Mouse (Mus musculus): Measurements from ENCODE around the gene Bcl2l12. TPM values are rescaled to one million over a fixed set of nuclear protein-coding genes. Genes with fewer than 3 reads are reported as not detected.

Bcl2l12 gene
- polyA plus RNA-seq, 1 experiment from 2014 or later, result 11.7 TPM

- Histone ChIP-seq H3K36me3 (replicated peaks; ENCODE audit: insufficient read depth, low read length) (no peaks in the 10 kb centered on the region), H3K27me3 (ENCODE audit: insufficient read depth, low read length) (no peaks in the 10 kb centered on the region), H3K4me3 (ENCODE audit: low read depth, low read length) (no peak overlapping the region), H3K4me2 (ENCODE audit: low read depth, low read length) (no peak overlapping the region), H3K9ac (replicated peaks) (no peak overlapping the region), H3K9me3 (ENCODE audit: low read length) (no peaks in the 10 kb centered on the region), H3K4me1 (ENCODE audit: insufficient read depth) (no peaks in the 10 kb centered on the region), H3K27ac (ENCODE audit: low read depth) (no peak overlapping the region)
- ATAC-seq (no peak), DNase-seq (no peak)
- no peak for TF ChIP-seq CTCF (IDR thresholded peaks at IDR 0.05; ENCODE audit: low read depth)
- TF ChIP-seq EP300 (IDR thresholded peaks at IDR 0.05; ENCODE audit: low read depth), result no peak
- 68% methylated on average over 8 of the region's 8 CpGs for WGBS (ENCODE audit: insufficient replicate concordance)
Measured at GRCm38 (mm10) chr7:44962337-44962736, 36.2 kb downstream of the Bcl2l12 start.

- no peaks in the 10 kb centered on the region for H3K27me3 ChIP-seq (ENCODE audit: insufficient read depth, low read length)
- no peaks in the 10 kb centered on the region for H3K9me3 ChIP-seq (ENCODE audit: low read length)
- H3K4me1 ChIP-seq (ENCODE audit: insufficient read depth), result no peaks in the 10 kb centered on the region
- H3K4me2 ChIP-seq (ENCODE audit: low read depth, low read length), result no peak overlapping the region
- DNase-seq (peak; percentile 12), ATAC-seq (no peak)
- no peaks in the 10 kb centered on the region for H3K36me3 ChIP-seq (replicated peaks; ENCODE audit: insufficient read depth, low read length)
- TF ChIP-seq EP300 (IDR thresholded peaks at IDR 0.05; ENCODE audit: low read depth) (no peak), CTCF (IDR thresholded peaks at IDR 0.05; ENCODE audit: low read depth) (no peak)
- WGBS (ENCODE audit: insufficient replicate concordance), result 81% methylated on average over 13 of the region's 13 CpGs
- no peak overlapping the region for H3K4me3 ChIP-seq (ENCODE audit: low read depth, low read length)
- no peak overlapping the region for H3K9ac ChIP-seq (replicated peaks)
- H3K27ac ChIP-seq (ENCODE audit: low read depth), result no peak overlapping the region
Measured at GRCm38 (mm10) chr7:44960512-44960910, 38.0 kb downstream of the Bcl2l12 start.

GRCm38 (mm10) chr7:44959874-44960511, 38.5 kb downstream of the Bcl2l12 start:
- Histone ChIP-seq H3K9ac (replicated peaks) (no peak overlapping the region), H3K9me3 (ENCODE audit: low read length) (no peaks in the 10 kb centered on the region), H3K4me2 (ENCODE audit: low read depth, low read length) (no peak overlapping the region), H3K27ac (ENCODE audit: low read depth) (no peak overlapping the region), H3K4me3 (ENCODE audit: low read depth, low read length) (no peak overlapping the region), H3K4me1 (ENCODE audit: insufficient read depth) (no peaks in the 10 kb centered on the region), H3K36me3 (replicated peaks; ENCODE audit: insufficient read depth, low read length) (no peaks in the 10 kb centered on the region), H3K27me3 (ENCODE audit: insufficient read depth, low read length) (no peaks in the 10 kb centered on the region)
- WGBS (ENCODE audit: insufficient replicate concordance), result 63% methylated on average over 10 of the region's 10 CpGs
- no peak for TF ChIP-seq EP300 (IDR thresholded peaks at IDR 0.05; ENCODE audit: low read depth)
- TF ChIP-seq CTCF (IDR thresholded peaks at IDR 0.05; ENCODE audit: low read depth), result no peak
- ATAC-seq, result no peak
- peak; percentile 22 for DNase-seq

GRCm38 (mm10) chr7:44959281-44959680, 39.2 kb downstream of the Bcl2l12 start:
- Histone ChIP-seq H3K27me3 (ENCODE audit: insufficient read depth, low read length) (no peaks in the 10 kb centered on the region), H3K27ac (ENCODE audit: low read depth) (no peak overlapping the region), H3K9ac (replicated peaks) (no peak overlapping the region), H3K9me3 (ENCODE audit: low read length) (no peaks in the 10 kb centered on the region), H3K36me3 (replicated peaks; ENCODE audit: insufficient read depth, low read length) (no peaks in the 10 kb centered on the region), H3K4me1 (ENCODE audit: insufficient read depth) (no peaks in the 10 kb centered on the region), H3K4me2 (ENCODE audit: low read depth, low read length) (no peak overlapping the region), H3K4me3 (ENCODE audit: low read depth, low read length) (no peak overlapping the region)
- DNase-seq (peak; percentile 13), ATAC-seq (no peak)
- no peak for TF ChIP-seq EP300 (IDR thresholded peaks at IDR 0.05; ENCODE audit: low read depth)
- WGBS (ENCODE audit: insufficient replicate concordance), result 72% methylated on average over 8 of the region's 8 CpGs

GRCm38 (mm10) chr7:44958208-44958607, 40.3 kb downstream of the Bcl2l12 start:
- no peaks in the 10 kb centered on the region for H3K9me3 ChIP-seq (ENCODE audit: low read length)
- H3K27me3 ChIP-seq (ENCODE audit: insufficient read depth, low read length), result no peaks in the 10 kb centered on the region
- no peaks in the 10 kb centered on the region for H3K36me3 ChIP-seq (replicated peaks; ENCODE audit: insufficient read depth, low read length)
- H3K27ac ChIP-seq (ENCODE audit: low read depth), result no peak overlapping the region
- H3K4me1 ChIP-seq (ENCODE audit: insufficient read depth), result no peaks in the 10 kb centered on the region; the same call in 1 of the 2 replicates
- ATAC-seq (no peak), DNase-seq (peak; percentile 37)
- H3K4me3 ChIP-seq (ENCODE audit: low read depth, low read length), result no peak overlapping the region
- WGBS (ENCODE audit: insufficient replicate concordance), result 46% methylated on average over 7 of the region's 7 CpGs
- TF ChIP-seq CTCF (IDR thresholded peaks at IDR 0.05; ENCODE audit: low read depth) (peak; percentile 78), EP300 (IDR thresholded peaks at IDR 0.05; ENCODE audit: low read depth) (no peak)
- H3K9ac ChIP-seq (replicated peaks), result no peak overlapping the region
- no peak overlapping the region for H3K4me2 ChIP-seq (ENCODE audit: low read depth, low read length)

GRCm38 (mm10) chr7:44957183-44957835, 41.2 kb downstream of the Bcl2l12 start:
- H3K27me3 ChIP-seq (ENCODE audit: insufficient read depth, low read length), result no peaks in the 10 kb centered on the region
- H3K9me3 ChIP-seq (ENCODE audit: low read length), result no peaks in the 10 kb centered on the region
- no peaks in the 10 kb centered on the region for H3K36me3 ChIP-seq (replicated peaks; ENCODE audit: insufficient read depth, low read length)
- H3K9ac ChIP-seq (replicated peaks), result no peak overlapping the region
- no peak overlapping the region for H3K27ac ChIP-seq (ENCODE audit: low read depth)
- DNase-seq (peak; percentile 13), ATAC-seq (no peak)
- no peak overlapping the region for H3K4me2 ChIP-seq (ENCODE audit: low read depth, low read length)
- TF ChIP-seq CTCF (IDR thresholded peaks at IDR 0.05; ENCODE audit: low read depth) (no peak), EP300 (IDR thresholded peaks at IDR 0.05; ENCODE audit: low read depth) (no peak)
- H3K4me1 ChIP-seq (ENCODE audit: insufficient read depth), result peaks cover 8% of the 10 kb centered on the region
- 80% methylated on average over 20 of the region's 20 CpGs for WGBS (ENCODE audit: insufficient replicate concordance)
- no peak overlapping the region for H3K4me3 ChIP-seq (ENCODE audit: low read depth, low read length)
